Mouse (Mus musculus): ENCODE measurements around the gene Jhy.

The Jhy gene

DNA sequence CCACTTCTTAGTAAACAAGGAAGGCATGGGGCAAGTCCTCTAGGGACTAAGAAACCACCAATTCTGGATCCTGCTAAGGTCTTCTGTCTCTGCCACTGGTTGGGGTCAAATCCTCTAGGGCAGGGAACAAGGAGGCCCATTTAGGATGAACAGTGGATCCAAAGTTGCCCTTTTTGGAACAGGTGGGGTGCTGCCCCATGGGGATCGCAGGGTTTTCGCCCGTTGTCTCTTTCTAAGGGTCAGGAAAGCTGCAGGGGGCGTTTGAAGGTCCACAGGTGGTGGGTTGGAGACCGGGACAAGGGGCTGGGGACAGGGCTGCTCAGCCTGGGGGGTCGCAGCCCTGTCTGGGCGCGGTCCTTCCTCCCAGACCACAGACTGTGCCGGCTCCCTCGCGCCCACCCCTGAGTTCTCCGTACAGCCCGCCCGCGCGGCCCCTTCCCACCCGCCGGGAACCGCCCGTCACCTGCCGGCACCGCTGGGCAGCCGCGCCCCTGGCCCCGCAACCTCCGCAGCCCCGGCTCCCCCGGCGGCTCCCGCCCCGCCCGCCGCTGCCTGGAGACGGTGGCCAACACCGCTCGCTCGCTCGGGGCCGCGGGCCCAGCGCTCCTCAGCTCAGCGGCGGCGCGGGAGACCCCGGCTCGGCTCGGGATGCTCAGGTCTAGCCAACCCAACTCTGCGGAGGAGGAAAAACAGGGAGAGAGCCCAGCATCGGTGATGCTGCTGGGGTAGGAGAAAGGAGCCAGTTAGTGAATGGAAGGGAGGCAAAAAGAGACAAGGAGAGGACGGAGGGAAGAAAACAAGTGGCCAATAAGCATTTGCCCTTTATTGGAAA, at the start of gene Jhy:
Jhy (minus strand) TSS at position 533 of the 832 bp plus-strand sequence.
- no peak for DNase-seq (ENCODE audit: low spot score)

DNA sequence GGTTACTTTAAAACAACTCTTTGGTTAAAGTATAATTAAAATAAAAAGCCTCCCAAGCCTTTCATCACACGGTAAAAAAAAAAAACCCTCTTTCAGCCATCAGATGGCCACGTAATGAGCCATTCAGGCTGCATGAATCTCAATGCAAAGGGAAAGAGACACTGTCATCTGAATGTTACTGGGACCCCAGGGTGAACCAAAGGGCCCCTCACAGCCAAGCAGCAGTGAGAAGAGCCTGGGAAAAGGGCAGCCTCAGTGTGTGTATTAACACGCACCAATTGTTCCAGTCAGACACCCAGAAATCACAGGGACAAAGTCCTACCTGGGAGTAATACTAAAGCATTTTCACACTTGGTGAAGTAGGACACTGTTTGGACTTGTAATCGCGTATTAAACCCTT, 48.5 kb upstream of the Jhy start:
- no peak for DNase-seq (ENCODE audit: low spot score)

DNA sequence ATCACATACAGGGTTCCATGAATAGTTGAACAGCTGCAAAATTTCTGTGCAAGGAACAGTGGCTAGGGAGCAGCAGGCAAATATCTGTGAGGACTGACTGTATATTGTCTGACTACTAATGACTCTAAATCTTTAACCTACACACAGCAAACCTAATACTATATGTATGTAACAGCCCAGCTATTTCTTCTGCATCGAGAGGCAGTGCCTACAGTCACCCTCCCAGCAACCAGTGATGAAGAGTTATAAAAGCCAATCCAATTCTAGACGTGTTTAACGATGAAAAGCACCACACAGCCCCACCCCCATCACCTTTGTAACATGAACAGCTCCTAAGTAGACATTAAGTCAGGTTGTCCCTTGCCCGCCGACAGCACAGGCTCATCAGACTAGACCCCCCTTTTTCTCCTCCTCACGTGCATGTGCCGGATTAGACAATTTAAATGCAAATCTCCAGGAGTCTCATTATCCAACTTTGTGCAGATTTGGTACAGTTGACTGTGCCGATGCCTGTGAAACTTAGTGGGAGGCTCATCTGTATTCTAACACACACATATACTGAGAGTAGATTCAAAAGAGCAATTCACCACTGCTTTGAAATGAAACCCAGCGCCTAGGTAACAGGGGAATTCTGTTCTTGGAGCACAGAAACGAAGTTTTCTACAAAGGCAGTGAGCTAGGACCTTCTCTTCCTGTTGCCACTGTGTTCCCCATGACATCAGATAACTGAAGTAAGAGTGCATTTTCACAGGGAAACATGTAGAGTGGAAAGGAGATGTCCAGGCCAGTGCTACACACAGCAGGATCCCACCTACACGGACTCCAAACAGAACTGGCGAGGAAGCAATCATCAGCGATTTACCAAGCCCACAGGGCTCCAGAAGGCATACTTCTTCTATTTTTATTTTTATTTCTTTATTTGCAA, 47.9 kb upstream of the Jhy start:
- DNase-seq (ENCODE audit: low spot score) = no peak

DNA sequence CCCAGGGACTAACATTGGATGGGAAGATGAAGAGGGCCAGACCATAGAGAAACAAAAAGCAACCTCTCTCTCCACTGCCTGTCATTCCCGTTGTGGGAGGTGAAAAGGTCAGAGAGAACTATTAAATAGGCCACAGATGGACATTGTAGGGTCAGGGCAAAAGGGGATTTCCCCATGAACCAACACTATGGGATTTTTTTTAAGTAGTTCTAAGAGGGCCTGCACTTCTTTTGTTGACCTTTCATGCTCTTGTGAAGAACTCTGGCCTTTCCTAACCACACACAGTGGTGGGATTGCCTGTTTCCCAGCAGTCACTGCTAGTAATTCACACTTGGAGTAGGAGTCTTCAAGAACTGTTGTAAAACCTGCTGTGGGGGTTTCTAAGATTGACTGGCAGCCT, 43.9 kb upstream of the Jhy start:
- DNase-seq (ENCODE audit: low spot score) = no peak

DNA sequence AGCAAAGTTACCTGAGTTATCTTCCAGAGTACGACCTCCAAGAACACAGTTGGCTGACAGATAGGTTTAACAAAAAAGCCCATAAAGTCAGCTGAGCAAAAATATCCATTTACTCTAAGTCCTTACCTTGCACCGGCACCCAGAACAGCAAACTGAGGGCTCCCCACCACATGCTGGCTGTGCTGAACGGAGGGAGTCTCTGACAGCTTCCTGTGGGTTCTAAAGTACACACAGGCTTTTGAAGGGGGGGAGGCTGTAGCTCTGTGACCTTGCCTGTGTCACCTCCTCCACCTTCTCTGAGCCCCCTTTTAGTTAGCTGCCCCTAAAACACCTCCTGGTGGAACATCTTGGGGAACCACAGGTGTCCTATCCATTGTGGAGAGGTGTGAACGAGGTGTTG, 40.5 kb upstream of the Jhy start, which contains the start of gene Crtam:
Crtam (minus strand) TSS at position 214 of the 400 bp plus-strand sequence.
- DNase-seq (ENCODE audit: low spot score) = no peak

DNA sequence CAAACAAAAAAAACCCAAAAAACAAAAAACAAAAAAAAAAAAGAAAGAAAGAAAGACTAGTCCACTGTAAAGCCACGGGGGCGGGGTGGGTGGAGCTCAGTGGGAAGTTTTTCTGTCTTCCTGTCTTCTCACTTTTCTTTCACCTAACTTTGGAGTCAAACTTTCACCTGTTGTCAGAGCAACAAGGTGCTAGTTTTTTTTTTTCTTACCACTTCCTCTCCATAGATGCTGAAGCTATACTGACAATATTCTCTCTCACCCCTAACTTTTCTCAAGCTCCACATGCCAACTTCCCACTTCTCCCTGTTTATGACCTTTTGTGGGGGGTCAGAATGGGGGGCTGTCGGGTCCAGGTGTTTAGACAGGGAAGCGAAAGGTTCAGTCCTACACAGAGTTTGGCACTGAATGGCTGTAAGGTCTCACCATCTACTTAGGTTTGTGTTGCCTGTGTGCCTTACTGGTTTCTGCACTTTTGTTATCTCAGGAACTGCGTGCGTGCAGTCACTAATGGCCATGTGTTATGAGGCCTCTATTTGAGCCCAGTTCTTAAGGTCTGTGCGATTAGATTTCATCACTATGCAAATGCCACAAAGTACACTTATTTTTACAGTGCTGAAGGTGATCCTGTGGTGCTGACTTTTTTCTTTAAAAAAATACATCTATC, 33.3 kb upstream of the Jhy start:
- no peak for DNase-seq (ENCODE audit: low spot score)

DNA sequence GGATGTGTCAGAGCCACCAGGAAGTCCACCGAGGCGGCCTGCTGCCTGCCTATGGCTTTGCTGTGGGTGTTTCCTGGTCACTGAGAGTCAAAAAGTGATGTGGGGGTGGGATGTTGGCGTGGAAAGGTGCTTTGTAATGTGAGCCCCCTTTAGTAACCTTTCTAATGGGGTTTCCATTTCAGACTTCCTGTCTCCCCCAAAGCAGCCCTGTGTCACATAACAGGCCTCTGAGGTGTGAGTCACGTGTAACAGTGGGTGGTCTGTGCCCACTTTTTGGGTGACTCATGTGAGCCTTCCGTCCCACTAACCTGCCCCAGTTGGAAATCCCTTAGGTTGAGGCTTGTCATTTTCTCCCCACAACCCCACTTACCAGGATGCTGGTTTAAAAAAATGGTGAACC, 30.2 kb upstream of the Jhy start:
- DNase-seq (ENCODE audit: low spot score) = no peak

DNA sequence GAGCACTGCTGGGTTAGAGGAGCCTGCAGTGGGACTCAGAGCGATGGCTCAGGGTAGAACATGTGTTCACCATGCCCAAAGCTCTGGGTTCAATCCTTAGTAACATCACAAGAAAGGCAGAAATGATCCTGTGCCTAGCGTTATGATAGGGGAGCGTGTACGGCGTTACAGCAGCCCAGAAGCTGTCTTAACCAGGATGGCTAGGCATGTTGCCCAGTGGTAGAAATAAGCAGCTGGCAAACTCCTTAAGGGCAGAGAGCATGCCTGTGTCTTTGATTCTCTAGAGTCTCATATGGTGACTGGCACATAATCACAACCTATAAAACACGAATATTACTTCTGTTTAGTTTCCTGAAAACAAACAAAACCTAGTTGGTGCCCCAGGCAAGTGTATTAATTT, 27.6 kb upstream of the Jhy start:
- no peak for DNase-seq (ENCODE audit: low spot score)

DNA sequence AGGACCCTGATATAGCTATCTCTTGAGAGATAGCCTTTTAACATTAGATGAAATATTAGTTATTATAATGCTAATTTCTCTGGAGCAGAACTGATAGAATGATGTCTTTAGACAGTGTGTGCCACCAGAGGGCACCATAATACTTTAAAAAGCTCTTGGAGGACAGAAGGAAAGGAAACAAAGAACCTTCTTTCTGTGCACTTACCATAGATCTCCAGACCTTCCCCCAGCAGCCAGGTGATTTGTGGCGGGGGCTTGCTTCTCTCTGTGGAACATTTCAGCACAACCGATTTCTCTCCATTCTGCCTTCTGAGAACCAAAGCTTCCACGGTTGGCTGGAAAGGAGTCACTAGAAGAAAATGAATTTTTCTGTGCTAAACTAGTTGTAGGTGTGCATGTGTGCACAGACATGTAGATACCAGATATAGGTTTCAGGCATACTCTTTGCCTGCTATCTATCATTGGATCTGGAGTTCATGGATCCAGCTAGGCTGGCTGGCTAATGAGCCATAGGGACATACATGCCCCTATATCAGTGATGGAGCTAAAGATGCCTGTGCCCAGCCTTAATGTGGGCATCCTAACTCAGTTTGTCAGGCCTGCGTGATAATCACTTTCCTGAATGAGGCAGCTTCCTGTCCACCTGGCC, 26.1 kb upstream of the Jhy start:
- peak; percentile 80 for DNase-seq (ENCODE audit: low spot score)

DNA sequence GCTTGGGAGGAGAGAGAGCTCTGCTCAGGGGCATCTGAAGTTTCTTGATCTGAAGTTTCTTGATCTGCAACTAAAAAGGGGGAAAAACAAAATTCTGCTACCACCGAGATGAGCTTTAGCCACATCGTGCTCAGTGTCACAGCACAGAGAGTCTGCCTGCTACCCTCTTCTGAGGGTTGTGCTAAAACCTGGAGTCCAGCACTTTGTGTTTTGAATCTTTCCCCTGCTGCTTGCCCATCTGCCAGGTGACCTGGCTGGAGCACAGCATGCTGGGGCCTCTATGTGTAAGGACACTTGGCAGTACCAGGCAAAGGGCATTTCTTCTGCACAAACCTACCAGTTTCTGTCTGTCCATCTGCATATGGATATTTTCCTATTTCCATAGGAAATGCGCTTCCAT, 20.4 kb upstream of the Jhy start:
- no peak for DNase-seq (ENCODE audit: low spot score)

DNA sequence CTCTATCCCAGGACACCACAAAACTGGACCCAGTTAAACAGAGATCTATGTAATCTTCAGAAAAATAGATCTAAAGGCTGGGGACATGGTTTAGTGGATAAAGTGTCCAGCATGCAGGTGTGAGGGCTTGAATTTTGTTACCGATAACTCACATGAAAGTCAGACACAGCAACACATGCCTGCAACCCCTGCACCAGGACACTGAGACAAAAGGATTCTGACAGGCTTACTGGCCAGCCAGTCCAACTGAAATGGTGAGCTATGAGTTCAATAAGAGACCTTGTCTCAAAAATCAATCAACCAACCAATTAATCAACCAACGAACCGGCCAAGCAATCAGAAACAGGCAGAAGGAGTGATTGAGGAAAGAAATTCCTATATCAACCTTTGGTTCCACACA, 19.8 kb upstream of the Jhy start:
- DNase-seq (ENCODE audit: low spot score) = no peak

DNA sequence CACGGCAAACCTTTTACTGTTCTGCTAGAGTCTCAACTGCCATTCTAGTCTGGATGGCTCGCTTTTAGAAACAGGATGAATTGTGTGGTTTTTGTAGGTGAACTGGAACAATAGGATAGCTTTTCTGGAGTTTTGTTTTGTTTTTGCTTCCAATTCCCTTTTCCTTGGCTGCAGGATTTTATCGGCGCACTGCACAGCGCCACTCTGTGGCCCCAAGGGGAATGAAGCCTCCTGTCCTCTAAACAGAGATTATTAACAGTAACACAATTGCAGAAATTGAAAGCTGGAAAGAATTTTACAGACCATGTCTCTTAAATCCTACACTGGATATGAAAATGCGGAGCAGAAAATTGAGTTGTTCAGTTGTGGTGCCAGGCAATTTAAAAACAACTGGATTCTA, 18.6 kb upstream of the Jhy start:
- no peak for DNase-seq (ENCODE audit: low spot score)

DNA sequence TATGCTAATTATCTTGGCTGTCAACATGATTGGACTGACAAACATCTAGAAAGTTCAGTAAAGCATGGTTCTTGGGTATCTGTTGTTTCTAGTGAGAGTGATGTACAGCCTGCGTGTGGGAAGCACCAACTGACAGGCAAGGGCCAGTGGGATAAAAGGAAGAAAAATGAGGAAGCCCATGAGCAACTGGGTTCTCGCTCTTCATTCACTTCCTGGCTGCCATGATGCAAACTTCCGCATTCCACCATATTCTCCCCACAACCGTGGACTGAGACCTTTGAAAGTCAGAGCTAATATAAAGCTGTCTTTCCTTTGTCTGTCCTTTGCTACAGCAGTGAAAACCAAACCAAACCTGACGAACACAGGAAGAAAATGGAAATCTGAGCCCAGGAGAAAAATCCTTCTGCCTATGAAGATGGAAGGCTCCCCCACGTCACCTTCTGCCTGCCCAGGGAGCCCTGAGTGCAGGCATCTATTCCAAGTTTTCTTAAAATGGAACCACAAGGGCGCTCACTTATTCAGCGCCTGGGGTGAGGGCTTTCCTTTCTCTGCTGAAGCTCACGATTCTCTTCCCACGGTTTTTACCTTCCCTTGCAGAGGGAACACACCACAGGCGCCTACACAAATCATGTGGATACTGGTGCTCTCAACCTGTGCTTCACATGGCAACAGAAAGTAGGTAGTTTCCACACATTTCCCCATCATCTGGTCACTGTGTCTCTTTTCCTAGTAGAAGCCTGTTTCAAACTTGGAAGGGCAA, 10.3 kb upstream of the Jhy start:
- DNase-seq (ENCODE audit: low spot score) = no peak

DNA sequence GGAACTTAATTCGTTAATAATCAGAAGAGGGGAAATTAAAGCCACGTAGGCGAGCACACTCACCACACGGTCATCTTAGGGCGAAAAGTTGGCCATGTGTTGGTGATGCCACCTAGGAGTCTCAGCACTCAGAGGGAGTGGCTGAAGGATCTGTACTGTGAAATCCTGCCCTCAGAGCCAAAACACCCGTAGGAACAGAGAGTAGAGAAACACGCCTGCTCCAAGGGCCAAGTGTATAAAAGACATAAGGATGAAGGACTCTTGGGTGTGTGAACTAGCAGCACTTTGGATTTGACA, 448 bp upstream of the Jhy start:
- DNase-seq (ENCODE audit: low spot score) = no peak

DNA sequence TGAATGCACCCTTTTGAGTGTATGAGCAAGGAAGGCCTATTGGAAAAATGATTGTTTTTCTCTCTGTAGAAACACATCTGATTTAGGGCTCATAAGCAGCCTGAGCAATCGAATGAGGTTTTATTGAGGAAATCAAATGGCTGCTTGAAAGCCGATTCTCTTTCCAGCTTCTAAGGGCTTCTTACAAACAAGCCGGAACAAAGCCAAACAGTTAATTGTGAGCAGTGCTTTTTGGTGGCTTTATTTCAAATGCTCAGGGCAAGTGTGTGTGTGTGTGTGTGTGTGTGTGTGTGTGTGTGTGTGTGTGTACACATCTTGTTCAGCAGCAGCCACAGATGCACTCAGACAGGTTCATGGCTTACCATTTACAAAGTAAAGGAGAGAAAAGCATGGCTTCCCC, 2.5 kb downstream of the Jhy start:
- no peak for DNase-seq (ENCODE audit: low spot score)

DNA sequence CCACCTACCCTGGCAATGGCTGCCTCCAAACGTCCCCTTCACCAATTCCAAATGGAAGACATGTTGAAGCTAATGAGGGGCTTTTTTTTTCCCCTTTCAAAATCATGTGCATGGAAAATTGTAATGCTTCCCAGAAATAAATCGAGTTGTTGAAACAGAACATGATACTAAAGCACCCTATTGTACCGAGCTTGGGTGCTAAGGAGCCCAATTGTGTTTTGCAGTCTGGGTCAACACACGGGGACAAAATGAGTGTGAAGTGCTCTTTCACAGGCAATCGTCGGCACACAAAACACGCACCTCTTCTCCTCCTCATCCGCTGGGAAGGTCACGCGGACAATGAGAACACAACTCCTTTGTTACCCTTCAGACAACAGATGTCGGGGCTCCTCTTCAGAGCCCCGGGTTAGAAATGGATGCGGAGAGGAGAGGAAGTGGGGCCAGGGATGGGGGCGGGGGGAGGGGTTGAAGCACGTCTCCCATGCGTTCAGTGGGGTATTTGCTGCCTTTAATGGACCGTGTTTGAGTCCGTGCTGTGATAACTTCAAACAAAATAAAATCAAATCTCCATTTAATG, 14.8 kb downstream of the Jhy start:
- no peak for DNase-seq (ENCODE audit: low spot score)

DNA sequence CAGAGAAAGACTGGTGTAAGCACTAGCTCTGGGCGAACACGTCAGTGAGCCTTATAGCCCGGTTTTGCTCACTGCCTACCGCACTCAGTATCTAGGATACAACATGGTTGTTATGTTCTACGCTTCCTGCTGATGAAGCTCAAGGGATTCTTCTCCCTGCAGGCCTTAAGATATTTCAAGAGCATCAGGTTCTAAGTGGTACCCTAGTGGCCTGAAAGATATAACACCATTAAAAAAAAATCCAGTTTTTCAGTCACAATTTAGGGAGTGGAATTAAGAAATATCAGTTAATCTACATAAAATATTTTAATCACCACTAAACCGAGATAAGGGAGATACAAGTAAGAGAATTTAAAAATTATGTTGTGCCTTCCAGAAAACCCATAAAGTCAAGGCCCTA, 15.4 kb downstream of the Jhy start:
- no peak for DNase-seq (ENCODE audit: low spot score)

DNA sequence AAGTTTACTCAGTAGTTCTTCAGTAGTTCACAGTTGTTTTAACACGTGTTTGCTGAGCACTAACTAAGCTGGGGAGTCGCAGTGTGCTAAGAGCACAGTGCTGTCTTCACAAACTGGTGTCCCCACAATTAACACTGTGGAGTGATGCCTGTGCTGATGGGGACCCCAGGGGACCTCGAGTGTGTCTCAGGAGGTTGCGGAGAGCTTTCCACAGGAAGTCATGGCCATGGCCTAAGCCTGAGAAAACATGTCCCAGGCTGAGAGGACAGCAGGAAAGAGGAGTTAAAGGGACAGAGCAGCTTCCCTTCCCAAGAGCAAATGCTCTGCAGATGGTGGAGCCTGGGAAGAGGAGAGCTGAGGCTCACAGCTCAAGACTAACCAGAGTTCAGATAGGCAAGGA, 16.8 kb downstream of the Jhy start:
- DNase-seq (ENCODE audit: low spot score) = no peak

DNA sequence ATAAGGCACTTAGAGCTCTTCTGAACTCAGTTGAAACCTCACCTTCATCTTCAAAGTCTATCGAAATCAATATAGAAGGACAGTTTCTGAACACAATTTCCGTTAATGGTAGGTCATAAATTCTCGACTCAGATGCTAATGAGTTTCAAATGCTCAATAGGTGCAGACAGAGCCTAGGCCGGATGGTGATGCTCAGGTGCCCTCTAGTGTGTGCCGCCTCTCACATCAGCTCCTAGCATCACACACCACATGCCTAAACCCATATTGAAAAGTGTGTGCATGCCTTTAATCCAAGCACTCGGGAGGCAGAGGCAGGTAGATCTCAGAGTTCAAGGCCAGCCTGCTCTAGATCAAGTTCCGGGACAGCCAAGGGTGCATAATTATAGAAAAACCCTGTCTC, 26.5 kb downstream of the Jhy start:
- DNase-seq (ENCODE audit: low spot score) = peak; percentile 5

DNA sequence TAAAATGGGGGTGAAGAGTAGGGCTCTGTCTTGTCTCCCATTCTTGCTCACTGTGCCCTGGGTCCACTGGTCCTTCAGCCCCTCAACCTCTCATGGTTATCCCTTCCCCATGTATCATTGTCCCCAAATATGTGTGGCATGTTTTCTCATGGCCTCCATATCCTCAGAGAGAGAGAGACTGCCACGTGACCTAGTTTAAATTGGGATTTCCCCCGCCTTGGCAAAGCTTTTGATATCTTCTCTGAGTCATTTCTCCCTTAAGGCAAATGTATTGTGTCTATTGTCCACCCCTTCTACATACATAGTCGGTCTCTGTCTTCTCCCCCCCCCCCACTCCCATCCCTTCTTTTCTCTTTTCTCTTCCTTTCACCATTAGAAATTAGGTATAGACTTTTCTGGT, 30.6 kb downstream of the Jhy start:
- DNase-seq (ENCODE audit: low spot score) = no peak

DNA sequence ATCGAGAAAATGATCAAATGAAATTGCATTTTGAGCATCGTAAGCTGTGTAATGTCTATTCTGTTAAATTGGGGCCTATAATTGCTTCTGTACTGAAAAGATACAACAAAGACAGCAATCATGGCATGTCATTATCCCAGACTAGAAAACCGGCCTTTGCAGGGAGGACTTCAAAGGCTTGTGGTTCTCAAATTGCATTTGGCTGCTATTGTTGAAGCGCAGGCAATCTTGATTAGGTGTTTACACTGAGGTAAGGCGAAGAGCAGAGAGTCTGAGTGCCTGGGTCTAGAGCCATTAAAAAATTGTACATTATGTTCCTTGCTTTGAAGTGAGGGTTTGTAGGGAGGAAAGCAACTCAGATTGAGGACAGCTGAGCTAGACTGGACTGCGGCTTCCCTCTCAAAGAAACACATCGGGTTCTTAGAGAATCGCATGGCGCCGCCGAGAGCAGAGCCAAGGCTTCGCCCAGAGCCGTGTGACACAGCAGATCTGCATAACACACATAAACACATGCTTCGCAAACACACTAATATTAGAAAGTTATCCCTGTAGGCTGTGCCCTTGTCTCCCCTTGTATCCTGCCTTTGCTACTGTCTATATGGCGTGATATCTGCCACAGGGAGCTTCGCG, 36.5 kb downstream of the Jhy start:
- DNase-seq (ENCODE audit: low spot score) = no peak
